Mouse (Mus musculus): ENCODE measurements at regions not wholly inside any gene's neighbourhood (a gene's known extent, or its start where the extent isn't known, plus 50 kb on each side); places are given as distances from the start of the nearest gene placed in this dataset.

DNA sequence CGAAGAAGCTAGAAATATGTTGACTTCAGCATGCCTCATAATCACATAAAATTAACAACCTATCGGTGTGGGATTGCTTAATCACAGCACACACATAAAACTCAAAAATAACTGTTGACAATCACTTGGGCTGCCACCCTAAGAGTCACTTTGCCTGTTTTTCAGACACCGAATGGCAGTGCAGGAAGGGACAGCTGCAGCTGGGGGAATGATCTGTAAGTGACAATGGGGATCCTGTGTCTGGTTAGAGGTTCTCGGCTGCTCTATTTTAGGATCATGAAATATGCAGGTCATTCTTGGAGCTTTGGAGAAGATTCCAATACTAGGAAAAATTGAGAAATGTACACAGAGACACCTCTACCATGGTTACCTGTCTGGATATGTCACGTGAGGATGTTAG lies 54.4 kb upstream of the Tcf12 start:
- Histone ChIP-seq H3K36me3 (ENCODE audit: control insufficient read depth, insufficient read depth, low read length) (no peaks in the 10 kb centered on the region), H3K4me1 (ENCODE audit: control insufficient read depth, insufficient read depth, low read depth, low read length) (no peaks in the 10 kb centered on the region; the same call in 1 of the 2 replicates), H3K27me3 (replicated peaks; ENCODE audit: control insufficient read depth, insufficient read depth, low read length) (no peaks in the 10 kb centered on the region), H3K9ac (ENCODE audit: low read depth, low read length) (no peak overlapping the region), H3K27ac (ENCODE audit: low read depth, low read length) (no peak overlapping the region), H3K4me3 (ENCODE audit: low read length) (no peak overlapping the region), H3K4me2 (ENCODE audit: low read length) (no peak overlapping the region), H3K9me3 (ENCODE audit: control insufficient read depth, low read length) (no peaks in the 10 kb centered on the region)
- 77% methylated on average over 5 of the region's 5 CpGs for WGBS
- no peak for ATAC-seq

DNA sequence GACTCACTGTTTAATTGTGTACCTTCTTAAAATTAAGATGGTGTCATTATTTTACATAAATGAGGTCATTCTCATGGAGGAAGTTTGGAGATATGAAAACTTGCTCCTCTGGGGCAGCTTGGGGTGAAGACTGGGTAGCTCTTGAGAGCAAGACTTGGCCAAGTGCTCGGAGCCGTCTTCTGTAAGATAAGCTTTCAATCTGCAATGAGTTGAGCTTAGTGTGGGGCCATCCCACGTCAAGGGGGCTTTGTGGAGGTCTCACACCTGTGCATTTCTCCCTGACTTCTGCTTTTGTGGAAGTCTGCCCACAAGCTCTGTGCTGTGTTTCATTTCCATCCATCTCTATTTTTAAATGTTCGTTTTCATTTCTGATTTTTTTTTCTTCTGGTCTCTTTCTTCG lies 54.9 kb upstream of the Tcf12 start:
- no peak for ATAC-seq
- Histone ChIP-seq H3K4me1 (ENCODE audit: control insufficient read depth, insufficient read depth, low read depth, low read length) (no peaks in the 10 kb centered on the region; the same call in 1 of the 2 replicates), H3K9me3 (ENCODE audit: control insufficient read depth, low read length) (no peaks in the 10 kb centered on the region), H3K27ac (ENCODE audit: low read depth, low read length) (no peak overlapping the region), H3K4me2 (ENCODE audit: low read length) (no peak overlapping the region), H3K27me3 (replicated peaks; ENCODE audit: control insufficient read depth, insufficient read depth, low read length) (no peaks in the 10 kb centered on the region), H3K9ac (ENCODE audit: low read depth, low read length) (no peak overlapping the region), H3K36me3 (ENCODE audit: control insufficient read depth, insufficient read depth, low read length) (no peaks in the 10 kb centered on the region), H3K4me3 (ENCODE audit: low read length) (no peak overlapping the region)
- 87% methylated on average over 5 of the region's 5 CpGs for WGBS

DNA sequence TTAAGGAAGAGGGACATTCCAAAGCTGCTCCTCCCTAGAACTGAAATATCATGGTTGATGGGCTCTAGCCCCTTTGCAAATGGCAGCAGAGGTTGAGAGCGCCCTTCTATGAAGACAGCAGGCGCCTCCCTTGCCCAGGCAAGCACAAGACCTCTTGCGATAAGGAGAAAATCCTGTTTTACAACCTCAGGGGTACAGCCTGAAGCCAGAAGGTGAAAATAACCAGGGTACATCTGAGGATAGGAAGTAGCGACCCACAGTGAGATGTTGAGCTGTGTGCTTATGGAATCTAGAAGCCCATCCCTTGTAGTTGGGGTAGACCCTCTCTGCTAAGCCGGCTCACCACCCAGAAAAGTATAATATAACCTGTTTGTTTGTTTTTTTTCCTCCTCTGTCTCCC lies 57.6 kb upstream of the Tcf12 start:
- Histone ChIP-seq H3K4me3 (ENCODE audit: low read length) (no peak overlapping the region), H3K27ac (ENCODE audit: low read depth, low read length) (no peak overlapping the region), H3K27me3 (replicated peaks; ENCODE audit: control insufficient read depth, insufficient read depth, low read length) (no peaks in the 10 kb centered on the region), H3K4me1 (ENCODE audit: control insufficient read depth, insufficient read depth, low read depth, low read length) (no peaks in the 10 kb centered on the region; the same call in 1 of the 2 replicates), H3K9me3 (ENCODE audit: control insufficient read depth, low read length) (no peaks in the 10 kb centered on the region), H3K9ac (ENCODE audit: low read depth, low read length) (no peak overlapping the region), H3K4me2 (ENCODE audit: low read length) (no peak overlapping the region), H3K36me3 (ENCODE audit: control insufficient read depth, insufficient read depth, low read length) (no peaks in the 10 kb centered on the region)
- no peak for ATAC-seq
- WGBS: 72% methylated on average over 5 of the region's 5 CpGs

DNA sequence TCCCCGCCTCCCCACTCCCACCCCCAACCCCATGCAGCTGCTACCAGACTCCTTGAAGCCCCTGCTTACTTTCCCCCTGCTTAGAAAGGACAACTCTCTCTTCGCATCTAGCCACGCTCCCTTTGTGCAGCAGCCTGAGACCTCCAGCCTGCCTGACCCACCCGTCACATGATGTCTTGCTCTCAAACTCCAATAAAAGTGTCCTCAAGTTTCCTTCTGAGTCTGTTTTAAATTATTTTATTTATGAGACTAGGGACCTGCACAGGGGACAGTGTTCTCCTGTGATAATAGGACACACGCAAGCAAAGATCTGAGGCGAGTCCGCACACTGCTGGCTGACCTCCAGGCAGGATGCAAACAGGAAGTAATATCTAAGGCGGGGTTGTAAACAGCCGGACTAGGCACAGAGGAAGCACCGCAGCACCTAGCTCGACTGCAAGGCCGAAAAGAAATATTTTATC lies 58.1 kb upstream of the Tcf12 start:
- H3K4me2 ChIP-seq (ENCODE audit: low read length): peak overlapping the region; percentile 50
- no peak overlapping the region for H3K27ac ChIP-seq (ENCODE audit: low read depth, low read length)
- H3K36me3 ChIP-seq (ENCODE audit: control insufficient read depth, insufficient read depth, low read length): no peaks in the 10 kb centered on the region
- H3K9me3 ChIP-seq (ENCODE audit: control insufficient read depth, low read length): no peaks in the 10 kb centered on the region
- no peaks in the 10 kb centered on the region; the same call in 1 of the 2 replicates for H3K4me1 ChIP-seq (ENCODE audit: control insufficient read depth, insufficient read depth, low read depth, low read length)
- WGBS: 8% methylated on average over 12 of the region's 12 CpGs
- H3K4me3 ChIP-seq (ENCODE audit: low read length): peak overlapping the region; percentile 13
- peak overlapping the region; percentile 13; the same call in 1 of the 2 replicates for H3K9ac ChIP-seq (ENCODE audit: low read depth, low read length)
- no peaks in the 10 kb centered on the region for H3K27me3 ChIP-seq (replicated peaks; ENCODE audit: control insufficient read depth, insufficient read depth, low read length)
- 0 out of 2 replicates have a peak, but pooled peaks have one; percentile 48 for ATAC-seq

DNA sequence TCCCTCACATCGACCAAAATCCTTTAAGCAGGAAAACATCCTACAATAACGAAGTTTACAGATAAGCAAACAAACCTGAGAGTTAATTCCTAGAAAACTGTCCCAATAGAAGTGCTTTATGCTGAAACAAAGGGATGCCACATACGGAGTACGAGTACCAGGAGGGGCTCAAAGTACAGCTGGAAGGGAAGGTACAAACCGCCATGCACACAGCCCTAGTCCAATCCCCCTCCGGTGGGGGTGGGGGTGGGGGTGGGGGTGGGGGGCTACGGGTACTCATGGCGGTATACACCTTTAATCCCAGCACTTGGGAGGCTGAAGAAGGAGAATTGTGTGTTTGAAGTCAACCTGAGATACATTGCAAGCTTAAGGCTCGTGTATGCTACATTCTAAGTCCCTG lies 58.6 kb upstream of the Tcf12 start:
- WGBS: 8% methylated on average over 9 of the region's 9 CpGs
- Histone ChIP-seq H3K36me3 (ENCODE audit: control insufficient read depth, insufficient read depth, low read length) (no peaks in the 10 kb centered on the region), H3K27ac (ENCODE audit: low read depth, low read length) (no peak overlapping the region), H3K27me3 (replicated peaks; ENCODE audit: control insufficient read depth, insufficient read depth, low read length) (no peaks in the 10 kb centered on the region), H3K4me1 (ENCODE audit: control insufficient read depth, insufficient read depth, low read depth, low read length) (no peaks in the 10 kb centered on the region; the same call in 1 of the 2 replicates), H3K9me3 (ENCODE audit: control insufficient read depth, low read length) (peaks cover 4% of the 10 kb centered on the region), H3K9ac (ENCODE audit: low read depth, low read length) (peak overlapping the region; percentile 9), H3K4me3 (ENCODE audit: low read length) (peak overlapping the region; percentile 13), H3K4me2 (ENCODE audit: low read length) (peak overlapping the region; percentile 50)
- no peak for ATAC-seq

DNA sequence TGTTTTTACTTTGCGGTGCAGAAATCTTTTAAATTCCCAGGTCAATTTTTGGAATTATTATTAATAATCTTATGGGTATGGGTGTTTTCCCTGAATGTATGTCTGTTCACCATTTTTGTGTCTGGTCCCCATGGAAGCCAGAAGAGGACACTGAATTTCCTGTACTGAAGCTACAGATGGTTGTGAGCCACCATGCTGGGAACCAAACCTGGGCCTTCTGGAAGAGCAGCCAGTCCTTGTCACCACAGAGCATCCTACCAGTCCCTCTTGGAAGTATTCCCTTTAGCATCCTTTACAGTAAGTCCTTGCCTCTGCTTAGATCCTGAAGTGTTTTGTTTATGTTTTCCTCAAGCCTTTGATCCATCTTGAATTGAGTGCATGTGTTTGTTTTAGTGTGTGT lies 60.7 kb upstream of the Tcf12 start:
- Histone ChIP-seq H3K27ac (ENCODE audit: low read depth, low read length) (no peak overlapping the region), H3K9ac (ENCODE audit: low read depth, low read length) (no peak overlapping the region), H3K36me3 (ENCODE audit: control insufficient read depth, insufficient read depth, low read length) (no peaks in the 10 kb centered on the region), H3K4me3 (ENCODE audit: low read length) (no peak overlapping the region), H3K9me3 (ENCODE audit: control insufficient read depth, low read length) (peaks cover 4% of the 10 kb centered on the region), H3K4me2 (ENCODE audit: low read length) (no peak overlapping the region), H3K4me1 (ENCODE audit: control insufficient read depth, insufficient read depth, low read depth, low read length) (no peaks in the 10 kb centered on the region; the same call in 1 of the 2 replicates), H3K27me3 (replicated peaks; ENCODE audit: control insufficient read depth, insufficient read depth, low read length) (no peaks in the 10 kb centered on the region)
- WGBS: 95% methylated on average over 1 of the region's 1 CpGs
- ATAC-seq: no peak

DNA sequence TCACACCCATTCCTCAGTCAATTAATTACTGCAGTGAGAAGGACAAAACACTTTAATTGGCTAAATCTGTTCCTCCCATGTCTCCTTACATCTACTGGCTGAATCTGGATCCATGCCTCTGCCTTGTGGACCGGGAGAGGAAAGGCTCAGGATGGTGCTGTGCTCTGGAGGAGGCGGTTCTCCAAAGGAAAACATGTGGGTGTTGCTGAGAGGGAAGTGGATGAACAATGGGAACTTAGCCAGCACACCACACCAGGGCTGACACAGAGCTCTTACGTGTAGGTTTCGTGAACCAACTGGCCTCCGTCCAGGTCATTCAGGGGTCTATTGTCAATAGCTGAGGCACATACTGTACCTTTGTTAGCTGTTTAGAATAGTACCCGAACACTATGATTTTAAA lies 69.3 kb upstream of the Tcf12 start:
- Histone ChIP-seq H3K4me1 (ENCODE audit: control insufficient read depth, insufficient read depth, low read depth, low read length) (no peaks in the 10 kb centered on the region), H3K4me2 (ENCODE audit: low read length) (no peak overlapping the region), H3K9ac (ENCODE audit: low read depth, low read length) (no peak overlapping the region), H3K9me3 (ENCODE audit: control insufficient read depth, low read length) (no peaks in the 10 kb centered on the region), H3K27ac (ENCODE audit: low read depth, low read length) (no peak overlapping the region), H3K36me3 (ENCODE audit: control insufficient read depth, insufficient read depth, low read length) (no peaks in the 10 kb centered on the region), H3K27me3 (replicated peaks; ENCODE audit: control insufficient read depth, insufficient read depth, low read length) (no peaks in the 10 kb centered on the region), H3K4me3 (ENCODE audit: low read length) (no peak overlapping the region)
- no peak for ATAC-seq
- 61% methylated on average over 6 of the region's 6 CpGs for WGBS

DNA sequence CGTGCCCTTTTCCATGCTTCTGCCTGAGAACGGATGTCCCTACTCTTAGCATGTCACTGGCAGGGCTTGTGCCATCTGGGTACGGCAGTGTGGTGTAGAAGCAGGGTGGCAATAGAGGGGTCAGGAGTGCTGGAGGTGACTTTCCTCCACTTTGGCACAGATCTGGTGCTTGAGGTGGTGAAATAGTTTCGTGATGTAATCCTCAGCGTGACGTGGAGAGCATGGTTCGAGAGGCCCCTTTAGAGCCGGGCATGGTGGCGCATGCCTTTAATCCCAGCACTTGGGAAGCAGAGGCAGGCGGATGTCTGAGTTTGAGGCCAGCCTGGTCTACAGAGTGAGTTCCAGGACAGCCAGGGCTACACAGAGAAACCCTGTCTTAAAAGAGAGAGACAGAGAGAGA lies 71.7 kb upstream of the Tcf12 start:
- no peak for ATAC-seq
- H3K27me3 ChIP-seq (replicated peaks; ENCODE audit: control insufficient read depth, insufficient read depth, low read length): no peaks in the 10 kb centered on the region
- H3K9ac ChIP-seq (ENCODE audit: low read depth, low read length): no peak overlapping the region
- WGBS: 90% methylated on average over 10 of the region's 10 CpGs
- no peaks in the 10 kb centered on the region for H3K9me3 ChIP-seq (ENCODE audit: control insufficient read depth, low read length)
- no peak overlapping the region for H3K27ac ChIP-seq (ENCODE audit: low read depth, low read length)
- H3K36me3 ChIP-seq (ENCODE audit: control insufficient read depth, insufficient read depth, low read length): no peaks in the 10 kb centered on the region
- H3K4me2 ChIP-seq (ENCODE audit: low read length): no peak overlapping the region
- H3K4me3 ChIP-seq (ENCODE audit: low read length): no peak overlapping the region
- H3K4me1 ChIP-seq (ENCODE audit: control insufficient read depth, insufficient read depth, low read depth, low read length): no peaks in the 10 kb centered on the region

DNA sequence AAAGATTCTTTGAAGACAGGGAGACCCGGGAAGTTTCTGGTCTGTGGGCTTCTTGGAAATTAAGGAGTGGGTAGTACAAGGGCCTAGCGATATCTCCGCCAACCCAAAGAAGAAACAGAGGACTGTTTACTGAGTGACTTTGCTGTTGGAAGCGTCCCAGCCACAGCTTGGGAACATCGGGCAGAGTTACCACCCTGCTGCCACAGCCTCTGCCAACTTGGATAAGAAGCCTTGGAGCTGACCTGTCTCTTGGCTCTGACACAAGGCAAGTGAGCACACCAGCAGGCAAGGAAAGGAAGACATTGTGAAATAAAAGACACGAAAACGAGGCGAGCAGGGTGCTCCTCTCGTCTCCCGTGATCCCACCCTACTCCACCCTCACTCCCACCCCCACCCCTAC lies 72.3 kb upstream of the Tcf12 start:
- H3K4me1 ChIP-seq (ENCODE audit: control insufficient read depth, insufficient read depth, low read depth, low read length): no peaks in the 10 kb centered on the region
- peak overlapping the region; percentile 21; the same call in 1 of the 2 replicates for H3K4me2 ChIP-seq (ENCODE audit: low read length)
- H3K36me3 ChIP-seq (ENCODE audit: control insufficient read depth, insufficient read depth, low read length): no peaks in the 10 kb centered on the region
- H3K4me3 ChIP-seq (ENCODE audit: low read length): no peak overlapping the region
- WGBS: 76% methylated on average over 10 of the region's 10 CpGs
- no peaks in the 10 kb centered on the region for H3K9me3 ChIP-seq (ENCODE audit: control insufficient read depth, low read length)
- no peak overlapping the region for H3K27ac ChIP-seq (ENCODE audit: low read depth, low read length)
- H3K27me3 ChIP-seq (replicated peaks; ENCODE audit: control insufficient read depth, insufficient read depth, low read length): no peaks in the 10 kb centered on the region
- no peak overlapping the region for H3K9ac ChIP-seq (ENCODE audit: low read depth, low read length)
- peak; percentile 74 for ATAC-seq

DNA sequence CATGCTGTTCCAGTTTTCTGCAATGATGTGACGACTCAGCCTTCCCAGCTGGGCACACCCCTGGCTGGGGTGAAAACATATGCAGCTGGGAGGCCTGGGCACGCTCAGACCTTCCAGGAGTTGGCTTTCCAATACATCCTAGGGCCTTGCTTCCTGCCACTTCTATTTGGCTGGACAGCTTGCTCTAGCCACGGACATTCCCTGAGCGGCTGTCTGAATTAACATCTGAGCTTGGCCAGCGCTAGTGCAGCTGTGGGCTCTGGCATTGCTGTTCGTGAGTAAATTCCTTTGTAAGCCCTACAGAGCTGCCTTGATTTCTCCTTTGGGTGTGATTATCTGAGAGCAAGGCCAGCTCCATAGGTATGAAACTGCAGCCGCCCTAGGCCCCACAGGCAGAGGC lies 78.2 kb upstream of the Tcf12 start:
- 75% methylated on average over 7 of the region's 7 CpGs for WGBS
- Histone ChIP-seq H3K36me3 (ENCODE audit: control insufficient read depth, insufficient read depth, low read length) (no peaks in the 10 kb centered on the region), H3K9me3 (ENCODE audit: control insufficient read depth, low read length) (no peaks in the 10 kb centered on the region), H3K4me1 (ENCODE audit: control insufficient read depth, insufficient read depth, low read depth, low read length) (no peaks in the 10 kb centered on the region), H3K4me2 (ENCODE audit: low read length) (no peak overlapping the region), H3K27ac (ENCODE audit: low read depth, low read length) (no peak overlapping the region), H3K27me3 (replicated peaks; ENCODE audit: control insufficient read depth, insufficient read depth, low read length) (no peaks in the 10 kb centered on the region), H3K4me3 (ENCODE audit: low read length) (no peak overlapping the region), H3K9ac (ENCODE audit: low read depth, low read length) (no peak overlapping the region)
- no peak for ATAC-seq

Data from hindbrain, embryonic 16.5 days (tissue).